Mouse (Mus musculus) c-Kit-positive CD71-negative TER-119-negative erythroid progenitor cells, embryonic 14.5 days (primary cell): Measurements from ENCODE around the gene P2rx1.

Experiments used
- DNase-seq: peaks from one replicate; pipeline ENCODE4 v3.0.0-alpha.2; 2013; ENCODE audit warnings: low read depth

The P2rx1 gene

GRCm38 (mm10) chr11:73023099-73023498, 24.2 kb downstream of the P2rx1 start:
- no peak for DNase-seq

- DNase-seq: no peak
These were observed 24.9 kb downstream of the P2rx1 start for GRCm38 (mm10) chr11:73023827-73024226.

GRCm38 (mm10) chr11:73024236-73024904, 25.5 kb downstream of the P2rx1 start:
- peak; percentile 69 for DNase-seq

- no peak for DNase-seq
These were observed 28.1 kb downstream of the P2rx1 start for GRCm38 (mm10) chr11:73026961-73027360.

GRCm38 (mm10) chr11:73030821-73031498, 32.1 kb downstream of the P2rx1 start:
- peak; percentile 62 for DNase-seq

- no peak for DNase-seq
These were observed 32.6 kb downstream of the P2rx1 start for GRCm38 (mm10) chr11:73031536-73031935.

- DNase-seq: no peak
These were observed 37.2 kb downstream of the P2rx1 start for GRCm38 (mm10) chr11:73036077-73036476.

- DNase-seq: no peak
These were observed 38.0 kb downstream of the P2rx1 start for GRCm38 (mm10) chr11:73036889-73037288.

- DNase-seq: no peak
These were observed 38.8 kb downstream of the P2rx1 start for GRCm38 (mm10) chr11:73037691-73038090.

GRCm38 (mm10) chr11:73039102-73039799, 40.3 kb downstream of the P2rx1 start:
- DNase-seq: peak; percentile 57

GRCm38 (mm10) chr11:73044229-73044755, 45.4 kb downstream of the P2rx1 start:
- no peak for DNase-seq

GRCm38 (mm10) chr11:73044789-73045188, 45.9 kb downstream of the P2rx1 start:
- DNase-seq: no peak

GRCm38 (mm10) chr11:73047542-73047996, 48.7 kb downstream of the P2rx1 start, which contains the start of gene Ncbp3:
TSS of gene Ncbp3 (plus strand) at chr11:73047783.
- peak; percentile 97 for DNase-seq

GRCm38 (mm10) chr11:73048030-73048876, 49.4 kb downstream of the P2rx1 start:
- DNase-seq: peak; percentile 39

- DNase-seq: peak; percentile 85
These were observed 50.4 kb downstream of the P2rx1 start for GRCm38 (mm10) chr11:73049335-73049734.

GRCm38 (mm10) chr11:73052795-73053194, 53.9 kb downstream of the P2rx1 start:
- no peak for DNase-seq

- no peak for DNase-seq
These were observed 58.8 kb downstream of the P2rx1 start for GRCm38 (mm10) chr11:73057701-73058100.

- DNase-seq: no peak
These were observed 60.7 kb downstream of the P2rx1 start for GRCm38 (mm10) chr11:73059630-73060029.

- DNase-seq: no peak
These were observed 62.5 kb downstream of the P2rx1 start for GRCm38 (mm10) chr11:73061413-73061812.
